12 mouse cellular contexts compared by ENCODE assay signal in genomic region chr8:125580426-125580825, GRCm38 (mm10).
"Had no signal": no experiment of that assay in that cellular context is flagged by ENCODE, and none has a peak within 500 bp of the region (broad histone marks: within the 10 kb centered on the region; RNA-seq: fewer than 3 reads in every experiment).

No protein-coding gene starts in this region.

- DNase-seq: lung, adult 18-20 months; lung, embryonic 14.5 days; lung, postnatal 10 days; lung, postnatal 4 days; midbrain, embryonic 14.5 days; retina, postnatal 1 day; right cerebral cortex, adult 18-20 months; right cerebral cortex, postnatal 25 days; right cerebral cortex, postnatal 4 days; thymus, adult 18-20 months; thymus, postnatal 14 days; thymus, postnatal 36 days had no signal
